Mouse (Mus musculus): ENCODE results near the gene Ogdh.
"Not testable (repeated sequence)": the region's sequence is repeated elsewhere in the genome, so short reads cannot be mapped to it uniquely, and the experiment has no call there.

Ogdh gene

DNA sequence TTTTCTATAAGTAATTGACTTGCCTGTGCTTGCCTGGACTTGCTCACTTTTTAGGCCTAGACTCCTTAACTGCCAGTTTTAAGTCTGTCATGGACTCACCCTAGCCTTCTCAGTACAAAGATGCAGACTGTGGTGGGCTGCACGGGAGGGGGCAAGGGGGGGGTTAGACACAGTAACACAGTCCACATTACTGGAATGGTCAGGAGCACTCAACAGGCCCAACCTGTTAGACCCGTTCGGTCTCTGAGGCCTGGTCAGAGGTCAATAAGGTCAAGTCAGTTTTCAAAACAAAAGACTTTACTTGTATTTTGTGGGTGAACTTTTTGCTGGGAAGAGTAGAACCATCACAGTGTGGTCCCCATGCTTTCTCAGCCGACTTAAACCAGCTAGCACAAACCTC, 75.7 kb downstream of the Ogdh start:
- DNase-seq (ENCODE audit: low spot score), result no peak

DNA sequence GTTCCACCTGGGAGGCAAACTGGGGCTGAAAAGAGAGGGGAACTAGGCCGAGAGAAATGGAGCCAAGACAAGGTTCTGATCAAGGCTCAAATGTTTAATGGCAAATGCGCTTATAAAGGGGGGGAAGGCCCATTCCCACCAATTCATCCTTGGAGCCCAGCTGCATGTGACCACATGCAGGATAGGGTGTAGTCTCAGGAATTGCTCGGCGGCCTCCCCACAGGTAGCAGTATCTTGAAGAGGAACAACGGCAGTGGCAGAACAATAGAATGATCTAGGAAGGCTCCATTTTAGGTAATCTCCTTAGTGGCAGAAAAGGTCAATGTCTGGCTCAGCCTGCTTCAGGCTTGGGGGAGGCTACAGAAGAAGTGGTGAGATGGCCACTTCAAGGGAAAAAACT, 76.6 kb downstream of the Ogdh start:
- DNase-seq (ENCODE audit: low spot score), result not testable (repeated sequence)

GRCm38 (mm10) chr11:6371376-6372155, 80.1 kb downstream of the Ogdh start:
- no peak for DNase-seq (ENCODE audit: low spot score)

DNA sequence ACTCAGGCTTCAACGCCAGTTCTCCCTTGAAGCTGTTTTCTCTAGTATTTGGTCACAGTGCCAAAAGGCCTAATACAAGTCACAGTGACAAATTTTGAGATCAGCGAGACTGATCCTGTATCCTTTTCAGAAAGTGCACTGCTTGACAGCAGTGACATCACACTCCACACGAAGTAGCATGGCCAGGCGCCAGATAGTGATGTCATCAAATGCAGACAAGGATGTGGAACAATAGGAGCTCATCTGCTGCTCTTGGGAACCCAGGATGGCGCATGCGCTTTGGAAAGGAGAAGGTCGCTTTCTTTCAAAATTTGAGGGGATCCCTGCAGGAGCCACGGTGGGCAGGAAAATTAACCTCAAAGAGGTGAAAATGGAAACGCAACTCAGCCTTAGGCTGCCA, 81.4 kb downstream of the Ogdh start:
- no peak for DNase-seq (ENCODE audit: low spot score)

DNA sequence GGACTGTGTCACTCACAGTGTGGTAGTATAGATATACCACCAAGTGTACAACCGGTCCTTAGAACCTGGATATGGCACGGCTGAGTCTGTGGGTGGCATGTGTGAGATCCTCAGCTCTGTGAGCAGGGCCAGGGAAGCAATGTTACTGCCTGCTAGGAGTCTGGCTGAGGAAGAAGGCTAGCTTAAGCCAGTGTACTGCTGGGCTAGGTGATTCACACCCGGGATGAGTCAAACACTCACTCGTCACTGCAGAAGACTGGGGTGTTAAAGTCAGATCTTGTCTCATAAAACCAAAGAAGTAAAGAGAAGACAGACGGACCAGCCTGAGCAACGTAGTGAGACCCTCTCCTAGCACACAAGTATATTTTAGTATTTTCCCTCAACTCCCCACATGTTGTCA, 89.5 kb downstream of the Ogdh start:
- DNase-seq (ENCODE audit: low spot score), result no peak

GRCm38 (mm10) chr11:6388126-6388725, 96.8 kb downstream of the Ogdh start:
- no peak for DNase-seq (ENCODE audit: low spot score)

- peak; percentile 94 for DNase-seq (ENCODE audit: low spot score)
These were observed 97.4 kb downstream of the Ogdh start, which contains the start of gene Zmiz2 for GRCm38 (mm10) chr11:6388726-6389413. Gene Zmiz2 (plus strand): TSS chr11:6389074.

DNA sequence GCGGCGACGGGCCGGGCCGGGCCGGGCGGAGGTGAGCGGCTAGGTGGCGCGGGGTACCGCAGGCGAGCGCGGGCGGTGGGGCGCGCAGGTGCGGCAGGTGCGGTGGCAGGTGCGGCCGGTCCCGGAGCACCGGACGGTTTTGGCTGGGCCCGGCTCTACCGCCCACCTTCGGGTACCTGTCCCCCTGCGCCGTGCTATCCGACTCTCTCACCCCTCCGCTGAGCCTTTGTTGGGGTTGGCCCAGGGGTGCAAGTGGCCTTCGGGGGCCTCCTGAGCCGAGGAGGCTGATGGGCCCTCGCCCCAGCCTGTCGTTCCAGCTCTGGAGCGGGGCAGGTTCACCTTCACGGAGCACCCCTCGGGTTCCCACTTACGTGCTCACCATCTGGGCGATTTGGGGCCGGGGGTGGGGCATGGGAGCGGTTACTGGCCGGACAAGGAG, 98.1 kb downstream of the Ogdh start:
- no peak for DNase-seq (ENCODE audit: low spot score)

DNA sequence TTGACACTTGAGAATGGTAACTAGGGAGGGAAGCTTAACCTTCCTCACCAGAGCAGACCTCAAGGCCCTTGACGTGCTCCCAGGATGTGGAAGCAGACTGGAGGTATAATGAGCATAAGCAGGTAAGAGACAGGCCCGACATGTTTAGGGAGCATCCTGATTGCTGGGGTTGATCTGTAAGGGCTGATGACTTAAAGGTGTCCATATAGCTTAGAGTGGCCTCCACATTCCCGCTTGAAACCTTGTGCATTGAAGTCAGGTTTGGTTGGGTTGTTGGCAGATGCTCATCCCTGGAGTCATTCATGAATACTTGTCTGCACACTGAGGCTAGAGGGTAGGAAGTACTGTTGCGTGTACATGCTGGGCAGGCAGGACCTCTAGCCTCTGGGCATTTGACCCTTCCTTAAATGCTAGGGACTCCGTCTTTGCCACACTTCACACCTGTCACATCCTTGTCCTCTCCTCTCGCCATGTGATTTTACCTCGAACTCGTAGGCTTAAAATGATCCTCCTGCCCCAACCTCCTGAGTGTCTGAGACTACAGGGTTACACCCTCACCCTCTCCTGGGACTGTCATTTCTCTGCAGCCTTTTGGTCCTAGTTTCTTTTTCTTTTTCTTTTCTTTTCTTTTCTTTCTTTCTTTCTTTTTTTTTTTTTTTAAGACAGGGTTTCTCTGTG, 99.1 kb downstream of the Ogdh start:
- no peak for DNase-seq (ENCODE audit: low spot score)

DNA sequence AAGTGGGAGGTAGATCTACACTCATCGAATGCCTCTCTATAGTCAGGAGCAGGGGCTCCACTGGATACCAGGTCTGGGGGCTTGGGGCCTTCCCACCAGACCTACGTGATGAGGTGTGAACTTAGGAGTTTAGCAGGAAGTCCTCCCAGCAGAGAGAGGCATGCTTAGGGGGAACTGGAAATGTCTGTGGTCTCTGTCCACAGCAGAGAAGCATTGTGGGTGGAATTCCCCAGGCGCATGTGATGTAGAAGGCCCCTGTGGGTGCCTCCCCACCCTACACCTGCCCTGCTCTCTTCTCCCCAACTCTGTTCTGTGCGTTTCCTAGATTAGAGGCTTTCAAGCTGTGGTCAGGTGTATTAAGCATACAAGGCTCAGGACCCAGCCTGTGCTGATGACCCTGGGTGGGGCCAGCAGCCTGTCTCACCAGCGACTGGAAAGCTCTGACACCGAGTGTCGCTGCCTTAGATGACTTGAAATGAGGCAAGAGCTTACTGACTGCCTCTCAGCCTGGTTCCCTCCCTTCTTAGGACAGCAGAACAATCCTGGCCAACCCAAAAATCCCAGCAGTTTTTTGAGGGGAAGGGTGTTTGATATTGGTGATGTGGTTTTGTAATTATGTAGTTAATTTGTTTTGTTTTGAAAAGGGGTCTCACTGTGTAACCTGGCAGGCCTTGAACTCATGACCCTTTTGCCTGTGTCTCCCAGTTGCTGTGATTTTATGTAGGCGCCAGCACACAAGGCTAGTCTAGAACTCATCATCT, 100.3 kb downstream of the Ogdh start:
- DNase-seq (ENCODE audit: low spot score), result no peak

DNA sequence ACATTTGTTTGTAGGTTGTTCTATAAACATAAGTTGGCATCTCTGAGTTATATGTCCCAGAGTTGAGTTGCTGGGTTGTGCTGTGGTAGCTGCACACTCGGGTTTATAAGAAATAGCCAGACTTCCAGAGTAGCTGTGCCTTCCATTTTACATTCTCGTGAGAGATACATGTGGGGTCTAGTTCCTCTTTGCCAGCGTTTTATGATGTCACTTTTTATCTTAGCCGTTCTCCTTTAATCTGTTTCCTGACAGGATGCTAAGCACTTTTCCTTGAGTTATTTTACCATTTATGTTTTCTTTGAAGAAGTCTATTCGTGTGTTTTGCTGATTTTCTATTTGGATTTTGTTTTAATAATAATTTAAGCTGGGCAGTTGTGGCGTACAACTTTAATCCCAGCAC, 101.4 kb downstream of the Ogdh start:
- no peak for DNase-seq (ENCODE audit: low spot score)

DNA sequence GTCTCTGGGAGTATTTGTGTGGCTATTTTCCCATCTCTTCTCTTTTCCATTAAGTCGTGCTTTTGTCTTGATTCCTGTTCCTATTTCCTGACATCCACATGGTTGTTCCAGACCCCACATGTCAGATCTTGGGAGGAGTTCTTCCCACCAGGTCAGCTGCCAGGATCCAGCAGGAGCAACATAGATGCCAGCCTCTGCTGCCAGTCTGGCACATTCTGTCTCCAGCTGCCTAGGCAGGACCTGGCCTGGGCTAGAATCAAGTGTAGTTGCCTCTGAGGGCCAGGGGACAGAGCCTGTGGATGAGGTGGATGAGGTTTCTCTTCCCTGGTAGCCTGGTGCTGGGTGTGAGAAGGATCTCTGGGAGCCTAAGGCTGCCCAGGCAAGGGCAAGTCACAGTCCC, 102.4 kb downstream of the Ogdh start:
- no peak for DNase-seq (ENCODE audit: low spot score)

DNA sequence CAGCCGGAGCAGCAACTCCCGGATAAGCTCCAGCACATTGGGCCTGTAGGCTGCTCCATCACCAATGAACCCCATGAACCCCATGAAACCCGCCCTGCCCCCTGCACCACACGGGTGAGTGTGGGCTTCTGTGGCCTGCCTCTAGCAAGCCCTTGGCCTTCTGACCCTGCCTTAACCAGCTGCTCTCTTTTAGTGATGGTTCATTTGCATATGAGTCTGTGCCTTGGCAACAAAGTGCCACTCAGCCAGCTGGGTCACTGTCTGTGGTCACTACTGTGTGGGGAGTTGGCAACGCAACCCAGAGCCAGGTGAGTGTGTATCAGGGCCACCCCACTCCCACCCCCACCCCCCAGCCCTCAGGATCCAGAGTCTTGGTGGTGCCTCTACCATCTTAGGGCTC, 104.1 kb downstream of the Ogdh start:
- no peak for DNase-seq (ENCODE audit: low spot score)

GRCm38 (mm10) chr11:6398141-6398540, 106.7 kb downstream of the Ogdh start:
- no peak for DNase-seq (ENCODE audit: low spot score)

DNA sequence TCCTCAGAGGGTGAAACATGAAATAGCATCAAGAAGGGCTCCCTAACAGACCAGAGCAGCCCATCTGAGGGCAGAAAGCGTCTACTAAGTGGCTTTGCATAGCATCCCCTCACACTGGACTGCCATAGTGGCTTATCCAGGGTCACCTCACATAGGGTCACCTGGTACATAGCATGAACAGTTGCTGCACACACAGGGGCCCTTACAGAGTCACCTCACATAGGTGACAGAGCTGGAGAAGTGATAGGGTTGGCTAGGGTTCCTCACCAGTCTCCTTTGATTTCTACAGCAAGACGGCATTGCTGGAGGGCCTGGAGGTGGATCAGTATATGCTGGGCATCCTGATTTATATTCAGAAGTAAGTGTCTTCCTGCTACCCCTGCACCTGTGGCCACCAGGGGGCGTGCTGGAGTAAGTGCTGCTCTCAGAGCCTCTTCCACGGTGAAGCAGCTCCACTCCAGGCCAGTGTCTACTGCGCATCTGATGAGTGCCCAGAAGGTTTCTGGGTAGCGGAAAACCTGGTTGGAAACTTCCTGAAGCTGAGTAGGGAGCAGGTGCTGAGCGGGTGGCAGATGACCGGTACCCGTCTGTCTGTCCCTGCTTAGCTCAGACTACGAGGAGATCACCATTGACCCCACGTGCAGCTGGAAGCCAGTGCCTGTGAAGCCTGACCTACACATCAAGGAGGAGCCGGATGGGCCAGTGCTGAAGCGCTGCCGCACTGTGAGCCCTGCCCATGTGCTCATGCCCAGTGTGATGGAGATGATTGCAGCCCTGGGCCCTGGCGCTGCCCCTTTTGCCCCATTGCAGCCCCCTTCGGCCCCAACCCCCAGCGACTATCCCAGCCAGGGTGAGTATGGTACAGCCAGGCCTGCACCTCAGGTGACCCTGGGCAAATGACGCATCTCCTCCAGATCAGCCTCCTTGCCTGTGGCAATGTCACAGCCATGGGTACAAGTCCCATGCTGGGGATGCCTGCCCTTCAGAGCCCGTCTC, 111.4 kb downstream of the Ogdh start:
- peak; percentile 82 for DNase-seq (ENCODE audit: low spot score)

DNA sequence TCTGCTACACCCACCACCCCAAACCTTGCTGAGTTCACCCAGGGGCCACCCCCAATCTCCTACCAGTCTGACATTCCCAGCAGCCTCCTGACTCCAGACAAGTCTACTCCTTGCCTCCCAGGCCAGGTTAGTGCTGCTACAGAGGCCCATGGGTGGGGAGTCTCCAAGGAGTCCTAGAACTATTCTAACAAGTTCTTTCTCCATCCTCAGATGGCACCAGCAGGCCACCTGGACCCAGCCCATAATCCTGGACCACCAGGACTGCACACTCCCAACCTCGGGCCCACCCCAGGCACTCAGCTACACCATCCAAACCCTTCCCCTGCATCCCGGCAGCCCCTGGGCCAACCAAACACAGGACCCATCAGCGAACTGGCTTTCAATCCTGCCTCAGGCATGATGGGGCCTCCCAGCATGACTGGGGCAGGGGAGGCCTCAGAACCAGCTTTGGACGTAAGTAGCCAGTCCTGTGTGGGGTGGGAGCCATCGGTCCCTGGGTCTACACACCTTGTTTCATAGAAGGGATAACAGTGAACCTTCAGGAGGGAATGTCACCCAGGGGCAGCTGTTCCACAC, 112.5 kb downstream of the Ogdh start:
- DNase-seq (ENCODE audit: low spot score), result no peak

GRCm38 (mm10) chr11:6404699-6405566, 113.5 kb downstream of the Ogdh start:
- no peak for DNase-seq (ENCODE audit: low spot score)

DNA sequence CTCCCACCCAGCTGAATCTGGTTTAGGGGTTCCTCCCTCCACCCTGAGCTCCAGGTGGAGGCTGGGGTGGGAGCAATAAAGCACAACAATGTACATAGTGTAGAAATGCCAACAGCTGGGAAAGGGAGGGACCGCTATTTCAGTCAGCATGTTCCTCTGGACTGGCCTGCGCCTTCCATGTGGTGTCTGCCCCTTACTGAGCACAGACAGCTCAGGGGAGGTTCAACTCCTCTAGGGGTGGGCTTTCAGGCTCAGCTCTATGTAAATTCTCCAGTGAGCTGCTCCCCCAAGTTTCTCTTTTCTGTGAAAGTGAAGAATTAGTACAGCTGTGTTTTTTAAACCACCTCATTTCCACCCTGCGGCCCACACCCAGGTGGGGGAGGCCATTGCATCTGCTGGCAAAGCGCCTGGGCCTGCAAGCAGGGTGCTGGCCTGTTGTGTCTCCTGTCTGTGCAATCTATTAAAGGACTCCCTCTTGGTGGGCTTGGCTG, 114.2 kb downstream of the Ogdh start:
- no peak for DNase-seq (ENCODE audit: low spot score)

Measured in urinary bladder, postnatal 25 days (tissue).